Mouse (Mus musculus): ENCODE measurements at regions not wholly inside any gene's neighbourhood (a gene's known extent, or its start where the extent isn't known, plus 50 kb on each side); places are given as distances from the start of the nearest gene placed in this dataset.

DNA sequence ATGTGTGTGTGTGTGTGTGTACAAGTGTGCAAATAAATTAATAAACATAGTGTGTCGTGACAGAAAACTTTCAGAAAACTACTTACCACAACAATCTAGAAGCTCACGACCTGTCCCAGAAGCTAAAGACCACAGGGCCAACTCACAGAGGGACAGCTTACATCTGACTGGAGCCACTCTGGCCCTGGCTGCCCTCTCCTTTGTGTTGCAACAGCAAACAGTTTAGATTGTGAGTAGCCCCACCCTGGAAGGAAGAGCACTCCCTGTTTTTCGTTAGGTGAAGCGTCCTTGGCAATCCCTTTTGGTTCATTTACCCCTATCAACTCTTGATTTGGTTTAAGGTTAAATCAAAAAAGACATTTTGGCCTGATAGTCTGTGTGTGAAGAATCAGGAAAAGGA lies 63.2 kb downstream of the Cpn2 start:
- TF ChIP-seq CTCF (IDR thresholded peaks at IDR 0.05; ENCODE audit: low read depth) = no peak
- TF ChIP-seq EP300 (optimal IDR thresholded peaks at IDR 0.05) = no peak

All from stomach, postnatal 0 days (tissue).